Mouse (Mus musculus) embryonic fibroblast, embryonic 13.5 days (primary cell): Measurements from ENCODE around the gene Tmsb15l.

Experiments
- CTCF ChIP-seq: IDR thresholded peaks from 2 replicates; pipeline ENCODE4 v1.5.1; 2011; ENCODE audit warnings: mild to moderate bottlenecking, control low read depth, low read length, moderate library complexity, borderline replicate concordance; ENCODE audit not compliant: insufficient read depth
- POLR2A ChIP-seq: IDR thresholded peaks from 2 replicates; pipeline ENCODE4 v1.6.1; 2011; ENCODE audit warnings: low read depth, mild to moderate bottlenecking, control low read depth, low read length, moderate library complexity

DNA sequence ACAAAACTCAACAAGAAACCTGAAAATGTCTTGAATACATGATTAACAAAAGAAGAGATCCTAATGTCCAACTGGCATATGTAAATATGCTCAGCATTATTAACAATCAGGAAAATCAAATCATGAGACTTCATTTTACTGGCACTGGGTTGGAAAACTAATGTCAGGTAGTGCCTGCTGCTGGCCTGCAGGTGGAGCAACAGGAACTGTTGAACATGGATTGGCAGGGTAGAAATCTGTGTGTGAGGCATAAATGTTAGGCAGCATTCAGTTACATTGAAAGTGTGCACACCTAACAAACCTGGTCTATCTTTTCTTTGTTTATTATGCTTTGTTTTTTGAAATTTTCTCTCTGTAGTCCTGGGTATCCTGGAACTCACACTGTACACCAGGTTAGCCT lies 1.9 kb upstream of the Tmsb15l start:
- TF ChIP-seq CTCF (peak; percentile 32; the same call in 1 of the 2 replicates), POLR2A (no peak)
